Mouse (Mus musculus) natural killer cell, adult 2 months (primary cell): ENCODE data around the gene Cox6b2.

Experiments
- DNase-seq, 2 experiments: peaks; one replicate each; pipeline ENCODE4 v3.0.0; 2022; ENCODE audit warnings: low spot score in 2 of 2

The Cox6b2 gene

GRCm38 (mm10) chr7:4719276-4719675 is 33.6 kb downstream of the Cox6b2 start:
- no peak for DNase-seq

- DNase-seq: no peak
Observed at GRCm38 (mm10) chr7:4716955-4717354, 35.9 kb downstream of the Cox6b2 start.

GRCm38 (mm10) chr7:4712594-4712993 is 40.3 kb downstream of the Cox6b2 start:
- no peak for DNase-seq

GRCm38 (mm10) chr7:4705098-4705497 is 47.8 kb downstream of the Cox6b2 start:
- peak in 1 of 2 experiments; percentile 25 for DNase-seq

- DNase-seq: no peak
Observed at GRCm38 (mm10) chr7:4703195-4703594, 49.7 kb downstream of the Cox6b2 start.

- DNase-seq: no peak
Observed at GRCm38 (mm10) chr7:4702334-4702733, 50.6 kb downstream of the Cox6b2 start.
